Mouse (Mus musculus) olfactory bulb, adult 2 months (tissue): Measurements from ENCODE around the gene Elmsan1. TPM values are rescaled to one million over a fixed set of nuclear protein-coding genes. Genes with fewer than 3 reads are reported as not detected.

ENCODE experiments used
- H3K27ac ChIP-seq: fragments of 200-500 bp; 2 replicates; pipeline ENCODE4 v1.5.1; 2012; ENCODE audit warnings: low read depth, low read length; ENCODE audit not compliant: insufficient read depth
- H3K4me1 ChIP-seq: fragments of 200-500 bp; 2 replicates; pipeline ENCODE4 v1.6.1; 2012; ENCODE audit warnings: low read length; ENCODE audit not compliant: control insufficient read depth, insufficient read depth
- H3K4me3 ChIP-seq: fragments of 200-500 bp; 2 replicates; pipeline ENCODE4 v1.5.1; 2012; ENCODE audit warnings: mild to moderate bottlenecking, low read depth, low read length, moderate library complexity; ENCODE audit not compliant: insufficient read depth
- CTCF ChIP-seq: fragments of 200-500 bp; IDR thresholded peaks from 2 replicates; pipeline ENCODE4 v1.5.1; 2012; ENCODE audit warnings: low read depth, mild to moderate bottlenecking, low read length, moderate library complexity; ENCODE audit not compliant: insufficient read depth
- POLR2A ChIP-seq: fragments of 200-500 bp; IDR thresholded peaks from 2 replicates; pipeline ENCODE4 v1.6.1; 2012; ENCODE audit warnings: mild to moderate bottlenecking, low read depth, low read length, moderate library complexity; ENCODE audit not compliant: insufficient read depth
- WGBS: fragments of 180-500 bp; shearing (Covaris S2); methylation state at CpG from one replicate; pipeline ENCODE4 v1.1.7; 2018; 5-methylcytosine and 5-hydroxymethylcytosine counted together
- polyA plus RNA-seq: library from polyadenylated mRNA; stranded (reverse); fragments of >200 nt; gene quantifications from 2 replicates; pipeline ENCODE4 v1.2.4, GENCODE M21; 2012; ENCODE audit warnings: low replicate concordance; ENCODE audit not compliant: missing spikeins, insufficient read depth, insufficient read length

The Elmsan1 gene
- polyA plus RNA-seq, 1 experiment: not detected

DNA sequence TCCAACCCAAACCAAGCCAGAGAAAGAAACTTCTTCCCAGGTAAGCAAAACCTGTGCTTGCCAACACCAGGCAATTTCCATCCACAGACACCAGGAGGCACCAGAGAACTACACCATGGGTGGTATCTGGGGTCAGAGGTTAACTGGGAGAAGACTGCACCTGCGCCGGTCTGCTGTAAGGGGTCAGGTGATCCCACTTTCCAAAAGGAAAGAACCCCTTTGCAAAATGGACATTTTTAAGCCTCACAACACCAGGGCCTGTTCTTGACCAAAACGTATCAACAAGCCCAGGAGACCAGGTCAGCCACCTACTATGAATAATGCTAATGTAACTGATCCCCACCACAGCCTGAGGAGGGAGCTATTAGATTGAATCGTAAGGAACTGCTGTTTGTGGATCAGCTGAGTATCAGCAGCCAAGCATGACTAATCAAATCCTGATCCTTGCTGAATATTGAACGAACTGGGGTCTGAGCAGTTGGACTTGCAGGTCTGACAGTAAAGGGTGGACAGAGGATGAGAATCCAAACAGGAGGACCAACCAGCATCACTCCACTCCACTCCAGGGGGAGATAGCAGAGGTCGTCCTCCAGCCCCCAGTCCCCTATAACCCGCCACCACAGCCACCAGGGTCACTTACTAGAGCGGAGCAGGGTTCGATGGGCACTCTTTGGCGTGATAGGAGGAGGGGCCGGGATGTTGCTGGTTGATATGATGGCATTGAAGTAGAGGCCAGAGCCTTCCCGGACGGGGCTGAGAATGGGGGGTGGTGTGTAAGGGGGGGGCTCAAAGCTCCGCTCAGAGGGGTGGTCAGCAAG is 56.9 kb downstream of the Elmsan1 start:
- H3K4me3 ChIP-seq: no peak overlapping the region
- WGBS: 74% methylated on average over 14 of the region's 14 CpGs
- no peak for TF ChIP-seq POLR2A
- no peak; the same call in 1 of the 2 replicates for TF ChIP-seq CTCF

DNA sequence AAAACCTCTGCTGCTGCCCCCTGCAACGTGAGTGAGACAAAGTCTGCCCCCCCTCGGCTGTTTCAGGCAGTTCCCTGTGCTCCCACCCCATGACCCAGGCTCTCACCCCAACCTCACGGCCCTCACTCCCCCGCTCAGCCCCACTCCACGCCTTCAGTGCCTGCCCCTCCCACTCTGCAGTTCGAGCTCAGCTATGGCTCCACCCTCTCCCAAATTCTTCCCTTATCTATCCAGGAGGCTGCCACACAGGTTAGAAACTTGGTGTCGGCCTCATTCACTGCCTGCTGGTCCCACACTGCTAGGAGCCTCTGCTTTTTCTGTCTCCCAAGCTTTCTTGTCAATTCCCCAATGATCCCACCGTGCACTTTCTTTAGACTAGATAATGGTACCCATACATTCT is 57.6 kb downstream of the Elmsan1 start:
- Histone ChIP-seq H3K4me1 (peaks cover 15% of the 10 kb centered on the region), H3K4me3 (no peak overlapping the region), H3K27ac (no peak overlapping the region)
- 60% methylated on average over 8 of the region's 8 CpGs for WGBS
- TF ChIP-seq CTCF: no peak
- TF ChIP-seq POLR2A: no peak

More for the DNA sequence above, 56.9 kb downstream of the Elmsan1 start:
- Histone ChIP-seq H3K27ac (no peak overlapping the region), H3K4me1 (peaks cover 15% of the 10 kb centered on the region)

DNA sequence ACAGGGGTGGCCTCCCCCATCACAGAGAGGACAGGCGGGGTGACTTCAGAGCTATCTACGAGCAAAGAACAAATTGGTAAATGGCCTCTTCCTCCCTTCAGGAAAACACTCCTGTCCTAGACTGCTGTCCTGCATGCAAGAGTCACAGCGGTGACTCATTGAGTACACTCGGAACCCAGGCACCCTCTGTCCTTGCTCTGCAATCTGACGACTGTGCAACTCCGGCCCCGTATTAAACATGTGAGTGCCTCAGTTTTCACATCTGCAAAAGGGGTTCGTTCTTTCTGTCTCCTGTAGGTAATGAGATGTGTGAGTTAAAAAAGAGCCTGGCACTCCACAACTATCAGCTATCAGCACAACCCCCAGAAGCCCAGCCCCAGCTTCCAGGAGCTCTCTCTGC is 58.2 kb downstream of the Elmsan1 start:
- 84% methylated on average over 8 of the region's 8 CpGs for WGBS
- H3K27ac ChIP-seq: no peak overlapping the region
- TF ChIP-seq POLR2A (no peak), CTCF (no peak)

DNA sequence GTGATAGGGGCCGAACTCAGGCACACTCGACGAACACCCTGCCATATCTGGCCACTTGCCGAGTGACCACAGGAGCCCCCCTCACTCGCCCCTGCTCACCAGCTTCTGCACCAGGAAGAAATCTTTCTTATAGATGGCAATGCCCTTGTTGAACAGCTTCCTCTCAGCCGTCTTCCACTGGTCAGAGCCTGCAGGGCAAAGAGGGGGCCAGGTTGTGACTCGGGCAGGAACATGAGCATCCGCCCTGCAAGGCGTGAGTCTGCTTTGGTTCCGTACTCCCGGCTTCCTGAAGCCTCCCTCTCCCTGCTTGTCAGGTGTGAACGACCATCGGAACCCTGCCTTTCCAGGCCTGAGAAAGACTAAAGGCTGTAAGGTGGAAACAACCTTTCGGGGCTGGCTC is 60.5 kb downstream of the Elmsan1 start:
- 93% methylated on average over 14 of the region's 14 CpGs for WGBS
- no peak overlapping the region for H3K27ac ChIP-seq
- TF ChIP-seq CTCF: no peak
- TF ChIP-seq POLR2A: no peak

More for the DNA sequence above, 58.2 kb downstream of the Elmsan1 start:
- Histone ChIP-seq H3K4me1 (peaks cover 11% of the 10 kb centered on the region), H3K4me3 (no peak overlapping the region)

DNA sequence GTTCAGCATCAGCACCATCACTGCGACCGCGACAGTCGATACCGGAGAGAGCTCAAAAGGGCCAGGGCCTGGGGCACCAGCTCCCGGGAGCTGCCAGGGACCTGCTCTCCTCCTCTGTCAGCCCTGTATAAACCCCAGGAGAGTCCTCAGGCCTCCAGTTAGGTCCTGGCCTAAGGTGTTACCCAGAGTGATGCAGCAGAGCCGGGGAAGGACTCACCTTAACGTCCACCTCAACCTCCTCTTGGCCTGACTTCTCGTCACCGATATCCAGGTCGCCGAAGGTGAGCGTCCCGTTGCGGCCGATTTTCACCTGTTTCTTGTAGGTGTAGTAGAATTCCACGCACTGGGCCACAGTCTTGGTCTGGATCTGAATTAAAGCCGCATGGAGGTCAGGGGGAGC is 62.5 kb downstream of the Elmsan1 start:
- no peak for TF ChIP-seq POLR2A
- TF ChIP-seq CTCF: no peak
- Histone ChIP-seq H3K4me1 (peaks cover 12% of the 10 kb centered on the region), H3K27ac (no peak overlapping the region), H3K4me3 (no peak overlapping the region)
- 92% methylated on average over 18 of the region's 18 CpGs for WGBS

More for the DNA sequence above, 60.5 kb downstream of the Elmsan1 start:
- peaks cover 10% of the 10 kb centered on the region for H3K4me1 ChIP-seq
- H3K4me3 ChIP-seq: no peak overlapping the region

DNA sequence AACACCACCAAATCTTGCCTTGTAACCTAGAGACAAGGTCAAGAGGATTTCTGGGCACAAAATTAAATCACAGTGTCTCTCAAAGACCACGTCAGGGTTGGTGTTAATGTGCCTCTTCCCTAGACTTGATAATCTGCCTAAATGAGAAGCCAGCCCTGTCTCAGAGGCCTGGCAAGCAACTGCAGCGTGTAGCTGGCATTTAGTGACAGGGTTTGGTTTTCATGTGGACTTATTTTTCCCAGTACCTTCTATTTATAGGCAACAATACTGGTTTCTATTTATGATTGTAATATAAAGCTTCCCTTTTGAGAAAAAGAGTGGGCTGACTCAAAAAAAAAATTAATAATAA is 63.2 kb downstream of the Elmsan1 start:
- H3K27ac ChIP-seq: no peak overlapping the region
- 43% methylated on average over 2 of the region's 2 CpGs for whole genome bisulfite sequencing
- H3K4me3 ChIP-seq: no peak overlapping the region
- peaks cover 14% of the 10 kb centered on the region for H3K4me1 ChIP-seq
- TF ChIP-seq POLR2A: no peak
- no peak for TF ChIP-seq CTCF

DNA sequence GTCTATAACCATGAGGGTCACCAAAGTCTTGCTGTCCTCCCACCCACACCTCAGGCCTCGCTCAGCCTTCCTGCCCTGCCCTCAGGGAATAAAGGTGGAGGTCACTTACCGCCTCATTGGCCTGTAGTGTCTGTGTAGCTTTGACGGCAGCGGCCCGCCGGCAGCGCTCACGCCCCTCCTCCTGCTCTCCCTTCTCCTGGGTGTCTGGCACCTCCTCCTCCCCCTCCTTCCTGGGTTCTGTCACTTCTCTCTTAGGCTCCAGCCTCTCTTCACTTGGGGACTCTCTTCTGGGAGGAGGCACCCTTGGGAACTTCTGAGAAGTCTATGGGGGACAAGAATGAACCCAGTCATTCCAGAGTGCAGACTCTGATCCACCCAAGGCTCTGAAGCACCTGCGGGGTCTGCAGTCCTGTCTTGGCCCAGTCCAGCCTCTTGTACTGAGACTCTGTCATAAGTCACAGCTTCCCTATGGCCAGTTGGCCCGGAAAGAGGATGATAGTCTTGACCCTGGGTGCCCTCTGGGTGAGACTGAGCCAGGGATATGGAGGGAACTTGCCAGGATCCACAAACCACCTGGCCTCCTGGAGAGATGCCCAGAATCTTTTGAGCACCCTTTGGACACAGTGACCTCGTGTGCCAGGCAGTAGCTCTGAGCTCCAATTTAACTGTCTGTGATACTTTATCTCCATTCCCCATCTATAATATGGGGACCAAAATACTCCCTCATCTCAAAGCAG is 63.7 kb downstream of the Elmsan1 start:
- 60% methylated on average over 11 of the region's 11 CpGs for WGBS
- no peak for TF ChIP-seq CTCF
- TF ChIP-seq POLR2A: no peak
- Histone ChIP-seq H3K4me1 (peaks cover 16% of the 10 kb centered on the region), H3K27ac (no peak overlapping the region), H3K4me3 (no peak overlapping the region)

DNA sequence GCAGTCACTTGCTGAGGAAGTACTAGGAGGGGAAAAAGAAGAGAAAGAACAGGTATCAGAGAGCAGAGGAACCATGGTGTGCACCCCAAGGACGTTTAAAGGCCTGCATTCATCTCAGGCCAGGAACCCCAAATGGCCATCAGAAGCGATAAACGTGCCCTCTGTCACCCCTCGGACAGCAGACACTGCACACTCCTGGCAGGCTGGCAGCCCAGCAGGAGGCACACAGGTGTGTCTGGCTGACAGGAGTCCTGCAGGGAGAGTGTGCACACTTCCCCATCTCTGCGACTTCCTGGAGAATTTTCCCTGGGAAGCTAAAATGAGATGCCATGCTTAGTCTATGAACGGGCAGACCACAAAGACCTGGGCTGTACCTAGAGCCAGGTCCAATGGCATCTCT is 65.3 kb downstream of the Elmsan1 start:
- 84% methylated on average over 6 of the region's 6 CpGs for WGBS

DNA sequence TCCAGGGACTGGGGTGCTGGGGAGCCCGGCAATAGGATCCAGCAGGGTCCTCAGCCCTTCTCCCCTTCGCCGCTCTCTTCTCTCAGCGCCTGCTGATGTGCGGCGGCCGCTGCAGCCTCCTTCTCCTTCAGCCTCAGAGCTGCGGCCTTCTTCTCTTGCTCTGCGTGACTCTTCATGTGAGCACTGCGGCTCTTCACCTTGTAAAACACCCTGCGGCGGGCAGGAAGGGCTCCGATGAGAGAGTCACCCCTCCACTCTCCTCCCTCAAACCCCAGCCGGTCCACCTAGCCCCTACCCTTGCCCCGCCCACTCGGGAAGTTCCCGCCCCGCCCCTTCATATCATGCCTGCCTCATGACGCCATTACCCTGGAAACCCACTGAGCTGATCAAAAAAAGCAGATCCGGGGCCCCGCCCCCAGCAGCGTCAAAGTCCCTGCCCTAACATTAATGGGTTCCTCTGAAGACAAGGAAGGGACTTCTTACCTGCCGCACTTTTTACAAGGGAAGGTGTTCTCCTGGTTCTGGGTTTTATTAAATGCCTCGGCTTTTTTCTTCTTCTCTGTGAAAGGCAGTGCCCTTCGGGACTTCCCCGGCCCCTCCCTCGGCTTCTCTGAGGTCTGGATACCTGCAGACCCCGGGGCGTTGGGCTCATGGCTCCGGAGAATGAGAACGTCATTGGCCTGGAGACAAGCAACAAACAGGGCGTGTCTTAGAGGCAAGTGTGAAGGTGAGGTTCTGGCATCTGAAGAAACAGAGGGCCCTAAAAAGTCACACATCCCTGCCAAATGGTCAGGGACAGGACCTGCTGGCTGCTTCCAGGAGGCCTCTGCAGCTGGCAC is 66.1 kb downstream of the Elmsan1 start:
- WGBS: 75% methylated on average over 32 of the region's 32 CpGs

More for the DNA sequence above, 65.3 kb downstream of the Elmsan1 start:
- Histone ChIP-seq H3K4me1 (peaks cover 20% of the 10 kb centered on the region), H3K4me3 (no peak overlapping the region), H3K27ac (no peak overlapping the region)
- TF ChIP-seq CTCF (no peak), POLR2A (no peak)

More for the DNA sequence above, 66.1 kb downstream of the Elmsan1 start:
- H3K27ac ChIP-seq: no peak overlapping the region
- H3K4me1 ChIP-seq: peaks cover 21% of the 10 kb centered on the region
- H3K4me3 ChIP-seq: no peak overlapping the region
- no peak for TF ChIP-seq POLR2A
- no peak for TF ChIP-seq CTCF
